Mouse (Mus musculus) CD4-positive helper T cell, adult 2 months (primary cell): ENCODE measurements around the gene Timp3.

ENCODE experiments used
- DNase-seq: peaks from one replicate; pipeline ENCODE4 v3.0.0-alpha.2; 2012; ENCODE audit warnings: low read depth, missing footprints, low spot score

The Timp3 gene

GRCm38 (mm10) chr10:86297307-86297706 is 2.9 kb upstream of the Timp3 start:
- no peak for DNase-seq

- DNase-seq = no peak
Observed at GRCm38 (mm10) chr10:86298326-86298725, 1.8 kb upstream of the Timp3 start.

GRCm38 (mm10) chr10:86299795-86300194 is 377 bp upstream of the Timp3 start:
- DNase-seq = no peak

GRCm38 (mm10) chr10:86301117-86301490 is 932 bp downstream of the Timp3 start:
- no peak for DNase-seq

GRCm38 (mm10) chr10:86301593-86302317 is 1.6 kb downstream of the Timp3 start:
- no peak for DNase-seq

GRCm38 (mm10) chr10:86302318-86302648 is 2.1 kb downstream of the Timp3 start:
- no peak for DNase-seq

- no peak for DNase-seq
Observed at GRCm38 (mm10) chr10:86302761-86303494, 2.8 kb downstream of the Timp3 start.

GRCm38 (mm10) chr10:86303495-86303876 is 3.3 kb downstream of the Timp3 start:
- no peak for DNase-seq

- DNase-seq = no peak
Observed at GRCm38 (mm10) chr10:86304583-86304982, 4.4 kb downstream of the Timp3 start.

GRCm38 (mm10) chr10:86307235-86307634 is 7.1 kb downstream of the Timp3 start:
- DNase-seq = no peak

GRCm38 (mm10) chr10:86310527-86310926 is 10.4 kb downstream of the Timp3 start:
- DNase-seq = no peak

GRCm38 (mm10) chr10:86312976-86313375 is 12.8 kb downstream of the Timp3 start:
- no peak for DNase-seq

- no peak for DNase-seq
Observed at GRCm38 (mm10) chr10:86313448-86313847, 13.3 kb downstream of the Timp3 start.

GRCm38 (mm10) chr10:86315513-86315912 is 15.3 kb downstream of the Timp3 start:
- no peak for DNase-seq

- DNase-seq = no peak
Observed at GRCm38 (mm10) chr10:86317633-86318032, 17.5 kb downstream of the Timp3 start.

GRCm38 (mm10) chr10:86318552-86319140 is 18.5 kb downstream of the Timp3 start:
- DNase-seq = no peak

- no peak for DNase-seq
Observed at GRCm38 (mm10) chr10:86319526-86319925, 19.4 kb downstream of the Timp3 start.

GRCm38 (mm10) chr10:86320204-86320603 is 20.0 kb downstream of the Timp3 start:
- no peak for DNase-seq

GRCm38 (mm10) chr10:86321194-86321593 is 21.0 kb downstream of the Timp3 start:
- DNase-seq = no peak

GRCm38 (mm10) chr10:86322006-86322405 is 21.8 kb downstream of the Timp3 start:
- DNase-seq = no peak

GRCm38 (mm10) chr10:86323275-86323994 is 23.3 kb downstream of the Timp3 start:
- DNase-seq = no peak

- no peak for DNase-seq
Observed at GRCm38 (mm10) chr10:86325272-86325671, 25.1 kb downstream of the Timp3 start.
